In the genomic region with DNA sequence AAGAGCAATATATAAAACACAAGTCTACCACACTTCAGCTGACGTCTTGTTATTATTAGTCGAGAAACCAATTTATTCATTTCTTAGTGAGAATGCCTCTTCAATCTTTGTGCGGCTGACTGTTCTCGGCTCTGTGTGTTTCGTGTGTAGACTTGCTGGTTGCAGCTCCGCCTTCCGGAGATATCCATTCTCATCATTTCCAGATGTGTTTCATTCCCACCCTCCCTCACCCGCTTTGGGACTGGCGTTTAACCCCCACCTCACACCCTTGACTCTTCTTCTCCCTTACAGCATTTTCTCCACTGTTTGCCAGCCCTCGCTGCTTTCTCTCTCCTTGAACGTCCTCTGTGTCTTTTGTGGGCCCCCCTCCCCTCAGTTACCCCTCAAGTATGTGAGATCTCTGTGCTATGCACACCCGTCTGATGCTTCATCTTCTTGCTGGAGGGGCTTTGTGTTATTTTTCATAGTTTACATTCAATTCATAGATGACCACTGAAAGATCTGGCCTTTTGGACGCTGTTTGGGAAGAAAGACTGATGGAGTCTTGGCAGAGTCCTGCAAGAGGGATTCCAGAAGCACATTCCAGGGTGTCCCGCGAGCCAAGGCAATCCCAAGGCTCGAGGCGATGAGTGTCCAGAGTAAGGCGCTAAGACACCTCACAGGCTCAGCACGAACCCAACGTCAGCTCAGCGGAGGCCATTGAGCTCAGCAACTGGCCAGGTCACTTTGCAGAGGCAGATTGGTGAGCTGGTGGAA, we compare ENCODE assay signal across 13 mouse cellular contexts.
DNase-seq lines count a peak whose midpoint lies in the region; ATAC-seq and TF ChIP-seq lines count a peak whose summit lies in the region.
"Had no signal": no experiment of that assay in that cellular context is flagged by ENCODE, and none has a peak within 500 bp of the region (broad histone marks: within the 10 kb centered on the region; RNA-seq: fewer than 3 reads in every experiment).

No protein-coding gene starts in this region.

- H3K4me1 ChIP-seq in embryonic facial prominence, embryonic 13.5 days: peaks cover 19% of the 10 kb centered on the region
- H3K4me1 ChIP-seq in limb, embryonic 15.5 days: peaks cover 10% of the 10 kb centered on the region

- no peaks in the 10 kb centered on the region for H3K36me3 ChIP-seq in embryonic facial prominence, embryonic 13.5 days
- no peaks in the 10 kb centered on the region for H3K36me3 ChIP-seq in limb, embryonic 15.5 days
- H3K36me3 ChIP-seq: neural tube, embryonic 13.5 days had no signal

- H3K9ac ChIP-seq in embryonic facial prominence, embryonic 13.5 days: no peak overlapping the region
- H3K9ac ChIP-seq in limb, embryonic 15.5 days: no peak overlapping the region
- H3K9ac ChIP-seq: neural tube, embryonic 13.5 days had no signal

- no peaks in the 10 kb centered on the region for H3K27me3 ChIP-seq in embryonic facial prominence, embryonic 13.5 days
- no peaks in the 10 kb centered on the region for H3K27me3 ChIP-seq in limb, embryonic 15.5 days
- H3K27me3 ChIP-seq: neural tube, embryonic 13.5 days had no signal

- 0 out of 2 replicates have a peak overlapping the region, but pooled peaks have one; percentile 5 for H3K4me3 ChIP-seq in gastrocnemius, adult 2 months
- H3K4me3 ChIP-seq in embryonic facial prominence, embryonic 13.5 days: no peak overlapping the region
- no peak overlapping the region for H3K4me3 ChIP-seq in limb, embryonic 15.5 days
- H3K4me3 ChIP-seq: neural tube, embryonic 13.5 days had no signal

- WGBS in embryonic facial prominence, embryonic 13.5 days: 40% methylated on average over 21 of the region's 21 CpGs
- 46% methylated on average over 21 of the region's 21 CpGs for WGBS in limb, embryonic 15.5 days

- H3K9me3 ChIP-seq in embryonic facial prominence, embryonic 13.5 days: no peaks in the 10 kb centered on the region
- no peaks in the 10 kb centered on the region for H3K9me3 ChIP-seq in limb, embryonic 15.5 days
- H3K9me3 ChIP-seq: neural tube, embryonic 13.5 days had no signal

- intact Hi-C loops in gastrocnemius, adult 2 months (cut with DNase I): no loop called here
- intact Hi-C loops in left cerebral cortex, postnatal 36 days (cut with DNase I): no loop called here

- no peak for TF ChIP-seq CTCF in gastrocnemius, adult 2 months (IDR thresholded peaks at IDR 0.05)

- H3K27ac ChIP-seq in gastrocnemius, adult 2 months: peak overlapping the region; percentile 43; the same call in 1 of the 2 replicates
- peak overlapping the region; percentile 57; the same call in 1 of the 2 replicates for H3K27ac ChIP-seq in embryonic facial prominence, embryonic 13.5 days
- H3K27ac ChIP-seq in limb, embryonic 15.5 days: peak overlapping the region; percentile 24
- H3K27ac ChIP-seq: neural tube, embryonic 13.5 days had no signal

- no peak for ATAC-seq in embryonic facial prominence, embryonic 13.5 days (ENCODE audit: insufficient number of reproducible peaks, insufficient read depth, low FRiP score, low TSS enrichment, low read depth)
- no peak for ATAC-seq in limb, embryonic 15.5 days (ENCODE audit: insufficient number of reproducible peaks, low FRiP score, low TSS enrichment, low read depth)
- ATAC-seq: midbrain, embryonic 16.5 days had no signal

- peak overlapping the region; percentile 34; the same call in 1 of the 2 replicates for H3K4me2 ChIP-seq in embryonic facial prominence, embryonic 13.5 days
- no peak overlapping the region for H3K4me2 ChIP-seq in limb, embryonic 15.5 days
- H3K4me2 ChIP-seq: neural tube, embryonic 13.5 days had no signal

- peak; percentile 55 for DNase-seq in gastrocnemius, adult 2 months
- no peak for DNase-seq in gastrocnemius, adult 18-20 months (ENCODE audit: low spot score)
- peak; percentile 43 to 55 for DNase-seq in kidney, postnatal 4 days
- no peak for DNase-seq in kidney, postnatal 14 days
- DNase-seq in left cerebral cortex, postnatal 36 days (ENCODE audit: low spot score in 2 of 2): no peak
- no peak for DNase-seq in adrenal gland, postnatal 36 days
- DNase-seq: adrenal gland, adult 8-10 months; cerebellum, postnatal 25 days; kidney, adult 2 months had no signal

Comparison
In these comparisons a context has a peak if more than half of its experiments do, and no peak if none do; other contexts are left out.
1. DNase-seq: peak in gastrocnemius, adult 2 months (single experiment) and kidney, postnatal 4 days (2 of 2); none in gastrocnemius, adult 18-20 months (single experiment), kidney, postnatal 14 days (single experiment), left cerebral cortex, postnatal 36 days (0 of 2) and adrenal gland, postnatal 36 days (0 of 2).
2. Peak in every context shown above with its lines, with median percentiles within 50 percentile points of each other: H3K27ac ChIP-seq.